Mouse (Mus musculus) kidney, adult 2 months (tissue): ENCODE measurements around the gene Plcxd3.

Source experiments
- CTCF ChIP-seq: fragments of 200-500 bp; conservative IDR thresholded peaks from 2 replicates; pipeline ENCODE4 v1.5.1; 2011; ENCODE audit warnings: low read depth, mild to moderate bottlenecking, control low read depth, low read length, moderate library complexity, mixed read lengths; ENCODE audit not compliant: insufficient read depth, insufficient read length
- POLR2A ChIP-seq: fragments of 200-500 bp; IDR thresholded peaks from one replicate; pipeline ENCODE4 v1.6.1; 2011; ENCODE audit warnings: low read depth, low read length, control low read depth

DNA sequence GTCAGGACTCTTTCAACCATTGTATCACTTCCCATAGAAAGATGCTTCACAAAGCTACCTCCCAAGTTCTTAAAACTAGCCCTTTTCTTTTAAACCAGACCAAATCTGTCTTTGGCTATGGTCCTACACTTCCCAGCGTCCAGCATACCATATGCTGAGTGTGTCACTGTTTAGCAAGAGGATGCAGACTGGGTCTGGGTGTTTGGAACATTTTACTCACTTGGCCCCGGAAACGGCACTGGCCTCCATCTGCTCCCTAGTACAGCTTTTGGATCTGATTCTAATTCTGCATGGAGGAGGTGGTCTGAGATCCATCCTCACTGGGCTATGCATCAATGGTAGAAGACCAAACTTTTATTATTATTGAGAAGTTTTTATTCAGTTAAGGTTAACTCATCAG is 122.7 kb downstream of the Plcxd3 start:
- TF ChIP-seq CTCF, result no peak
- TF ChIP-seq POLR2A, result no peak
